Mouse (Mus musculus): ENCODE measurements at regions not wholly inside any gene's neighbourhood (a gene's known extent, or its start where the extent isn't known, plus 50 kb on each side); places are given as distances from the start of the nearest gene placed in this dataset.
A peak's percentile ranks its signal among the peaks of the same experiment; 100 is the strongest.

GRCm38 (mm10) chrX:53976273-53977135, 179.0 kb upstream of the Xlr start:
- no peak overlapping the region for H3K27ac ChIP-seq (ENCODE audit: low read length)
- 19% methylated on average over 39 of the region's 42 CpGs for WGBS
- no peaks in the 10 kb centered on the region for H3K4me1 ChIP-seq (ENCODE audit: control insufficient read depth, insufficient read depth, low read length)
- no peak overlapping the region for H3K9ac ChIP-seq (ENCODE audit: low read length)
- H3K4me3 ChIP-seq (ENCODE audit: low read length) = peak overlapping the region; percentile 49
- H3K36me3 ChIP-seq (ENCODE audit: control insufficient read depth, insufficient read depth) = no peaks in the 10 kb centered on the region
- peak overlapping the region; percentile 78 for H3K4me2 ChIP-seq (ENCODE audit: low read depth, low read length)
- H3K27me3 ChIP-seq (ENCODE audit: control insufficient read depth, insufficient read depth, low read length) = peaks cover 4% of the 10 kb centered on the region; the same call in 1 of the 2 replicates
- ATAC-seq (replicated peaks; ENCODE audit: extremely low read depth, insufficient read depth, low FRiP score) = no peak
- H3K9me3 ChIP-seq (replicated peaks; ENCODE audit: control insufficient read depth, low read length) = no peaks in the 10 kb centered on the region

GRCm38 (mm10) chrX:53975545-53976272, 178.2 kb upstream of the Xlr start:
- no peak for ATAC-seq (replicated peaks; ENCODE audit: extremely low read depth, insufficient read depth, low FRiP score)
- 13% methylated on average over 27 of the region's 28 CpGs for WGBS
- Histone ChIP-seq H3K36me3 (ENCODE audit: control insufficient read depth, insufficient read depth) (no peaks in the 10 kb centered on the region), H3K9me3 (replicated peaks; ENCODE audit: control insufficient read depth, low read length) (no peaks in the 10 kb centered on the region), H3K4me3 (ENCODE audit: low read length) (peak overlapping the region; percentile 49), H3K27me3 (ENCODE audit: control insufficient read depth, insufficient read depth, low read length) (peaks cover 4% of the 10 kb centered on the region; the same call in 1 of the 2 replicates), H3K27ac (ENCODE audit: low read length) (no peak overlapping the region), H3K4me1 (ENCODE audit: control insufficient read depth, insufficient read depth, low read length) (no peaks in the 10 kb centered on the region), H3K4me2 (ENCODE audit: low read depth, low read length) (peak overlapping the region; percentile 78), H3K9ac (ENCODE audit: low read length) (no peak overlapping the region)

- H3K27me3 ChIP-seq (ENCODE audit: control insufficient read depth, insufficient read depth, low read length) = peaks cover 4% of the 10 kb centered on the region; the same call in 1 of the 2 replicates
- no peaks in the 10 kb centered on the region for H3K36me3 ChIP-seq (ENCODE audit: control insufficient read depth, insufficient read depth)
- H3K27ac ChIP-seq (ENCODE audit: low read length) = no peak overlapping the region
- H3K4me1 ChIP-seq (ENCODE audit: control insufficient read depth, insufficient read depth, low read length) = no peaks in the 10 kb centered on the region
- no peaks in the 10 kb centered on the region for H3K9me3 ChIP-seq (replicated peaks; ENCODE audit: control insufficient read depth, low read length)
- H3K4me3 ChIP-seq (ENCODE audit: low read length) = peak overlapping the region; percentile 49
- H3K4me2 ChIP-seq (ENCODE audit: low read depth, low read length) = peak overlapping the region; percentile 78
- no peak for ATAC-seq (replicated peaks; ENCODE audit: extremely low read depth, insufficient read depth, low FRiP score)
- WGBS = 17% methylated on average over 51 of the region's 52 CpGs
- no peak overlapping the region for H3K9ac ChIP-seq (ENCODE audit: low read length)
Observed at GRCm38 (mm10) chrX:53974732-53975544, 177.4 kb upstream of the Xlr start.

Measured in heart, embryonic 16.5 days (tissue).